Mouse (Mus musculus) testis, adult 2 months (tissue): Measurements from ENCODE around the gene Rexo5.

ENCODE experiments used
- CTCF ChIP-seq: fragments of 200-500 bp; IDR thresholded peaks from 2 replicates; pipeline ENCODE4 v1.5.1; 2012; ENCODE audit warnings: low read depth, mild to moderate bottlenecking, inconsistent platforms, low read length, moderate library complexity; ENCODE audit not compliant: control insufficient read depth, insufficient read depth, insufficient replicate concordance
- POLR2A ChIP-seq: fragments of 200-500 bp; IDR thresholded peaks from 2 replicates; pipeline ENCODE4 v1.6.1; 2012; ENCODE audit warnings: low read depth, mild to moderate bottlenecking, inconsistent platforms, low read length, moderate library complexity; ENCODE audit not compliant: control insufficient read depth

- no peak for TF ChIP-seq CTCF
- TF ChIP-seq POLR2A, result no peak
Observed at GRCm38 (mm10) chr7:119894818-119895544, 101.2 kb downstream of the Rexo5 start.
